In the genomic region with DNA sequence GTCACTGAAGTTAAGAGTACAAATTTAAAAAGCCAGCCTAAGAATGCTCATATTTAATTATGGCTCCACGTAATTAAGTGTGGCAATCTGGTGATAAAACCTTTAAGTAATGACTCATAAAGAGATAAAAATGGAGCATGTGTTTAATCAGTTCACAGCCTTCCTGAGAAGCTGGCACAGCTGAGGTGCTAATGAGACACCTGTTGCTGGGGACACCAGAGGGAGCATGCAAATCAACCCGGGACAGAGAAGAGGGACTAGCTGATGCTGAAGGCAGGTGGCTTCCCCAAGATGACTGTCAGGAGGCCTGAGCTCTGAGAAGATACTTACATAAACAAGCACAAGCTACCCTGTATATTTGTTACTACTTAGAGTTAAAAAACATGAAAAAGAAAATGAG, we compare ENCODE assay signal across 11 mouse cellular contexts.
DNase-seq lines count a peak whose midpoint lies in the region; ATAC-seq and TF ChIP-seq lines count a peak whose summit lies in the region.
"Had no signal": no experiment of that assay in that cellular context is flagged by ENCODE, and none has a peak within 500 bp of the region (broad histone marks: within the 10 kb centered on the region; RNA-seq: fewer than 3 reads in every experiment).

No protein-coding gene starts in this region.

- no peaks in the 10 kb centered on the region for H3K9me3 ChIP-seq in midbrain, embryonic 14.5 days (ENCODE audit: control insufficient read depth, low read length)
- H3K9me3 ChIP-seq in midbrain, embryonic 15.5 days: no peaks in the 10 kb centered on the region
- H3K9me3 ChIP-seq: limb, embryonic 12.5 days had no signal

- no peak overlapping the region for H3K4me3 ChIP-seq in midbrain, embryonic 14.5 days (replicated peaks; ENCODE audit: low read depth, low read length)
- H3K4me3 ChIP-seq in midbrain, embryonic 15.5 days: no peak overlapping the region
- H3K4me3 ChIP-seq in left cerebral cortex, adult 2 months: no peak overlapping the region
- H3K4me3 ChIP-seq: gastrocnemius, adult 2 months; limb, embryonic 12.5 days had no signal

- no peaks in the 10 kb centered on the region for H3K27me3 ChIP-seq in midbrain, embryonic 14.5 days (ENCODE audit: control insufficient read depth, insufficient read depth, low read length)
- H3K27me3 ChIP-seq in midbrain, embryonic 15.5 days (replicated peaks): no peaks in the 10 kb centered on the region
- H3K27me3 ChIP-seq: limb, embryonic 12.5 days had no signal

- H3K27ac ChIP-seq in midbrain, embryonic 14.5 days (replicated peaks; ENCODE audit: low read depth, low read length): no peak overlapping the region
- H3K27ac ChIP-seq in midbrain, embryonic 15.5 days: no peak overlapping the region
- no peak overlapping the region for H3K27ac ChIP-seq in left cerebral cortex, adult 2 months
- H3K27ac ChIP-seq: gastrocnemius, adult 2 months; limb, embryonic 12.5 days had no signal

- no peak overlapping the region for H3K9ac ChIP-seq in midbrain, embryonic 14.5 days (replicated peaks; ENCODE audit: low read length)
- H3K9ac ChIP-seq in midbrain, embryonic 15.5 days: no peak overlapping the region
- H3K9ac ChIP-seq: limb, embryonic 12.5 days had no signal

- no peak overlapping the region for H3K4me2 ChIP-seq in midbrain, embryonic 14.5 days (ENCODE audit: low read length)
- no peak overlapping the region for H3K4me2 ChIP-seq in midbrain, embryonic 15.5 days
- H3K4me2 ChIP-seq: limb, embryonic 12.5 days had no signal

- no peaks in the 10 kb centered on the region for H3K36me3 ChIP-seq in midbrain, embryonic 14.5 days (ENCODE audit: control insufficient read depth, insufficient read depth, low read length)
- no peaks in the 10 kb centered on the region for H3K36me3 ChIP-seq in midbrain, embryonic 15.5 days (replicated peaks)
- H3K36me3 ChIP-seq: limb, embryonic 12.5 days had no signal

- peak; percentile 42 for DNase-seq in midbrain, embryonic 14.5 days
- DNase-seq in frontal cortex, postnatal 10 days (ENCODE audit: low spot score in 2 of 2): peak; percentile 5 to 7
- DNase-seq in left cerebral cortex, adult 2 months (ENCODE audit: extremely low spot score in 1 of 2, low spot score in 2 of 2): peak; percentile 15 to 30
- peak; percentile 9 to 12 for DNase-seq in right cerebral cortex, postnatal 36 days (ENCODE audit: low spot score in 2 of 2)
- no peak for DNase-seq in thymus, postnatal 25 days
- DNase-seq in heart, adult 11 months: no peak
- DNase-seq in lung, adult 18-20 months: no peak
- DNase-seq: gastrocnemius, adult 2 months; kidney, adult 9 months had no signal

- no peak for TF ChIP-seq CTCF in left cerebral cortex, adult 2 months (IDR thresholded peaks at IDR 0.05)

- ATAC-seq in midbrain, embryonic 14.5 days (ENCODE audit: low FRiP score, low TSS enrichment): no peak
- no peak for ATAC-seq in midbrain, embryonic 15.5 days (replicated peaks)

- H3K4me1 ChIP-seq in midbrain, embryonic 14.5 days (ENCODE audit: control insufficient read depth, insufficient read depth, low read length): no peaks in the 10 kb centered on the region
- H3K4me1 ChIP-seq in midbrain, embryonic 15.5 days: no peaks in the 10 kb centered on the region
- H3K4me1 ChIP-seq: limb, embryonic 12.5 days had no signal

- intact Hi-C loops in left cerebral cortex, adult 2 months (cut with DNase I): no loop called here

- WGBS in midbrain, embryonic 14.5 days: 31% methylated on average over 2 of the region's 2 CpGs
- 19% methylated on average over 2 of the region's 2 CpGs for WGBS in midbrain, embryonic 15.5 days

Comparison
In these comparisons a context has a peak if more than half of its experiments do, and no peak if none do; other contexts are left out.
1. DNase-seq: peak in midbrain, embryonic 14.5 days (single experiment), frontal cortex, postnatal 10 days (2 of 2), left cerebral cortex, adult 2 months (2 of 2) and right cerebral cortex, postnatal 36 days (2 of 2); none in thymus, postnatal 25 days (single experiment), heart, adult 11 months (single experiment) and lung, adult 18-20 months (0 of 2).